Mouse (Mus musculus): ENCODE results near the gene Dclk1.

DNA sequence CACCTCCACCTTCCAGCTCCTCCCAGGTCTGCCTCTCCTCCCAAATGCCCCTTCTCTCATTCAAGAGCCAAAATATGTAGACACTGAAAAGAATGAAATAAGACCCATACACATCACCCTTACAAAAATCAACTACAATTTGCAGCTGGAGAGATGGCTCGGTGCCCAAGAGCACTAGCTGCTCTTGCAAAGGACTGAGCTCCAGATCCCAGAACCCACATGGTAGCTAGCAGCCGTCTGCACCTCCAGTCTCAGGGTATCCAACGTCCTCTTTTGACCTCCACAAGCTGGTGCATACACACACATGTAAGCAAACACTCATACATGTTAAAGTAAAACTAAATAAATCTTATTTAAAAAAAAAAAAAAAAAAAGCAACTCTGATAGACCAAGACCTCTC lies 150.4 kb downstream of the Dclk1 start:
- TF ChIP-seq CTCF (IDR thresholded peaks at IDR 0.05; ENCODE audit: low read depth) (no peak), EP300 (IDR thresholded peaks at IDR 0.05; ENCODE audit: low read depth) (no peak)

All from liver, embryonic 14.5 days (tissue).